Mouse (Mus musculus): Measurements from ENCODE around the gene Cdyl. TPM values are rescaled to one million over a fixed set of nuclear protein-coding genes. Genes with fewer than 3 reads are reported as not detected.

Gene Cdyl
- polyA plus RNA-seq, 1 experiment, result 41.1 TPM

GRCm38 (mm10) chr13:35782949-35783348, 123.3 kb downstream of the Cdyl start:
- TF ChIP-seq CTCF (IDR thresholded peaks at IDR 0.05; ENCODE audit: low read depth, low read length) (peak; percentile 53), POLR2A (IDR thresholded peaks at IDR 0.05; ENCODE audit: insufficient read depth, low read length) (no peak), EP300 (IDR thresholded peaks at IDR 0.05; ENCODE audit: insufficient read depth, low read depth, low read length) (no peak)
- peaks cover 2% of the 10 kb centered on the region for H3K4me1 ChIP-seq (ENCODE audit: control insufficient read depth, insufficient read depth, low read length)
- no peak overlapping the region for H3K4me3 ChIP-seq (ENCODE audit: low read depth, low read length)
- no peaks in the 10 kb centered on the region for H3K36me3 ChIP-seq (ENCODE audit: control insufficient read depth, insufficient read depth, low read length, poor library complexity, severe bottlenecking)
- no peak overlapping the region for H3K27ac ChIP-seq (ENCODE audit: insufficient read depth, low read length)
- H3K9ac ChIP-seq (ENCODE audit: low read depth, poor library complexity, severe bottlenecking), result no peak overlapping the region
- H3K9me3 ChIP-seq (replicated peaks; ENCODE audit: control insufficient read depth, insufficient read depth, low read length, poor library complexity, severe bottlenecking), result no peaks in the 10 kb centered on the region
- H3K27me3 ChIP-seq (ENCODE audit: control insufficient read depth, insufficient read depth, low read length, poor library complexity, severe bottlenecking), result no peaks in the 10 kb centered on the region

DNA sequence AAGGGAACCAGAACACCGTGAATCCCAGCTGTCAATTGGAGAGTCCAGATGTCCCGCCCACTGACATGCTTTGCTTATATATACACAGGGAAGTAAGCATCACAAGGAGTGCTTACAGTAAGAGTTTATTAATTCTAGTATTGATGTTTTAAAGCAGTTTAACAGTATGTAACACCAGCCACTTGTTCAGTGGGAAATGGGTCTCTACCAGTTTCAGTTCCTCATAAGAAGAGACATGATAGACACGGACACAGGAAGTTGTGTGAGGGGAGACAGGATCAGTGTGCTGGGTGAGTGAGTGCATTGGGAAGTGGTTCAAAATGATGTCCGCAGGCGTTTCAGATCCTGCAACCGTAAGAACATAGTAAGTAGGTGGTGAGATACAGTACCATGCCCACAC, 123.9 kb downstream of the Cdyl start:
- Histone ChIP-seq H3K27ac (ENCODE audit: insufficient read depth, low read length) (no peak overlapping the region), H3K36me3 (ENCODE audit: control insufficient read depth, insufficient read depth, low read length, poor library complexity, severe bottlenecking) (no peaks in the 10 kb centered on the region), H3K4me1 (ENCODE audit: control insufficient read depth, insufficient read depth, low read length) (peaks cover 2% of the 10 kb centered on the region), H3K9ac (ENCODE audit: low read depth, poor library complexity, severe bottlenecking) (no peak overlapping the region), H3K4me3 (ENCODE audit: low read depth, low read length) (no peak overlapping the region), H3K27me3 (ENCODE audit: control insufficient read depth, insufficient read depth, low read length, poor library complexity, severe bottlenecking) (no peaks in the 10 kb centered on the region), H3K9me3 (replicated peaks; ENCODE audit: control insufficient read depth, insufficient read depth, low read length, poor library complexity, severe bottlenecking) (no peaks in the 10 kb centered on the region)
- no peak for TF ChIP-seq CTCF (IDR thresholded peaks at IDR 0.05; ENCODE audit: low read depth, low read length)
- no peak for TF ChIP-seq EP300 (IDR thresholded peaks at IDR 0.05; ENCODE audit: insufficient read depth, low read depth, low read length)
- TF ChIP-seq POLR2A (IDR thresholded peaks at IDR 0.05; ENCODE audit: insufficient read depth, low read length), result no peak

DNA sequence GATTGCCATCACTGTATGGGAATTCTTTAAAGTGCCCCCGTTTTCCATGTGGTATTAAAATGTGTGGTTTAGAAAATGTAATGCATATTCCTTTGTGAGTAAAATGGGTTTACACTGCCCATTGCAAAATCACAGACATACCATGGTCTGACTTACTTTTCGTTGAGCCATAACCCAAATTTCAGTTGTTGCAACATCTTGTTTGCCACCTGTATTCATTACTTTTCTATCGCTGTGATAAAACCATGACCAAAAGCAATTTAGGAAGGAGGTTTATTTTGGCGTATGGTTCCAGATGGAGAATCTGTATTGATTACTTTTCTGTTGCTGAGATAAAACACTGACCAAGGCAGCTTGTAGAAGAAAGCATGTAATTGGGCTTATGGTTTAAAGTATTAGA, 124.6 kb downstream of the Cdyl start:
- Histone ChIP-seq H3K9ac (ENCODE audit: low read depth, poor library complexity, severe bottlenecking) (no peak overlapping the region), H3K27ac (ENCODE audit: insufficient read depth, low read length) (no peak overlapping the region), H3K4me3 (ENCODE audit: low read depth, low read length) (no peak overlapping the region), H3K36me3 (ENCODE audit: control insufficient read depth, insufficient read depth, low read length, poor library complexity, severe bottlenecking) (no peaks in the 10 kb centered on the region), H3K27me3 (ENCODE audit: control insufficient read depth, insufficient read depth, low read length, poor library complexity, severe bottlenecking) (no peaks in the 10 kb centered on the region), H3K9me3 (replicated peaks; ENCODE audit: control insufficient read depth, insufficient read depth, low read length, poor library complexity, severe bottlenecking) (no peaks in the 10 kb centered on the region), H3K4me1 (ENCODE audit: control insufficient read depth, insufficient read depth, low read length) (peaks cover 3% of the 10 kb centered on the region)
- TF ChIP-seq POLR2A (IDR thresholded peaks at IDR 0.05; ENCODE audit: insufficient read depth, low read length), result no peak
- TF ChIP-seq EP300 (IDR thresholded peaks at IDR 0.05; ENCODE audit: insufficient read depth, low read depth, low read length), result no peak
- no peak for TF ChIP-seq CTCF (IDR thresholded peaks at IDR 0.05; ENCODE audit: low read depth, low read length)

DNA sequence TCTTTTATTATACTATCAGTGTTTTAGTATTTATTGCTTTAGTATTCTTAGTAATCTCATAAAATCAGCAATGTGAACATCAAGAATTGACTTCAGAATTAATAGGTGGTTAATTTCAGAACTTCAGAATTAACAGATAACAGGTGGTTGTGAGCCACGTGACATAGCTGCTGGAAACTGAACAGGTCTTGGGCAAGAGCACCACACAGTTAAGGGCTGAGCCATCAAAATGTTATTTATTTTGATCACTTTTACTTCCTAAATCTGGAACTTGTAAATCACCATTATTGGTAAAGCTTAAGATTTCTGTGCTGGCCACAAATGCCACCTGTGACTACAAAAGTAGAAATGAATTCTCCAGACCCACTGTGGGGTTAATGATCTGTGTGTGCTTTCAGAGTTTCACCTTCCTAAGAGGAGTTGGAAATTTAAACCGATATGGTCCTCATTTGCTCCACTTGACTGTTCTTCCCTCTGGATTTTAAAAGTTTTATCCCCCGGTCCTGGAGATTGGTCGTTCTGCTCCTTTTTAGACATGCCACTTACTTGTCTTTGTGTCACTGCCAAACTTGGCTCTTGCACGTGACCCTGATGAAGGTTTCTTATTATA, 125.8 kb downstream of the Cdyl start:
- H3K4me1 ChIP-seq (ENCODE audit: control insufficient read depth, insufficient read depth, low read length), result peaks cover 3% of the 10 kb centered on the region
- H3K27ac ChIP-seq (ENCODE audit: insufficient read depth, low read length), result no peak overlapping the region
- no peaks in the 10 kb centered on the region for H3K36me3 ChIP-seq (ENCODE audit: control insufficient read depth, insufficient read depth, low read length, poor library complexity, severe bottlenecking)
- 0 out of 2 replicates have a peak overlapping the region, but pooled peaks have one; percentile 23 for H3K9ac ChIP-seq (ENCODE audit: low read depth, poor library complexity, severe bottlenecking)
- TF ChIP-seq EP300 (IDR thresholded peaks at IDR 0.05; ENCODE audit: insufficient read depth, low read depth, low read length), result no peak
- no peak for TF ChIP-seq CTCF (IDR thresholded peaks at IDR 0.05; ENCODE audit: low read depth, low read length)
- H3K4me3 ChIP-seq (ENCODE audit: low read depth, low read length), result no peak overlapping the region
- no peaks in the 10 kb centered on the region for H3K27me3 ChIP-seq (ENCODE audit: control insufficient read depth, insufficient read depth, low read length, poor library complexity, severe bottlenecking)
- H3K9me3 ChIP-seq (replicated peaks; ENCODE audit: control insufficient read depth, insufficient read depth, low read length, poor library complexity, severe bottlenecking), result no peaks in the 10 kb centered on the region

DNA sequence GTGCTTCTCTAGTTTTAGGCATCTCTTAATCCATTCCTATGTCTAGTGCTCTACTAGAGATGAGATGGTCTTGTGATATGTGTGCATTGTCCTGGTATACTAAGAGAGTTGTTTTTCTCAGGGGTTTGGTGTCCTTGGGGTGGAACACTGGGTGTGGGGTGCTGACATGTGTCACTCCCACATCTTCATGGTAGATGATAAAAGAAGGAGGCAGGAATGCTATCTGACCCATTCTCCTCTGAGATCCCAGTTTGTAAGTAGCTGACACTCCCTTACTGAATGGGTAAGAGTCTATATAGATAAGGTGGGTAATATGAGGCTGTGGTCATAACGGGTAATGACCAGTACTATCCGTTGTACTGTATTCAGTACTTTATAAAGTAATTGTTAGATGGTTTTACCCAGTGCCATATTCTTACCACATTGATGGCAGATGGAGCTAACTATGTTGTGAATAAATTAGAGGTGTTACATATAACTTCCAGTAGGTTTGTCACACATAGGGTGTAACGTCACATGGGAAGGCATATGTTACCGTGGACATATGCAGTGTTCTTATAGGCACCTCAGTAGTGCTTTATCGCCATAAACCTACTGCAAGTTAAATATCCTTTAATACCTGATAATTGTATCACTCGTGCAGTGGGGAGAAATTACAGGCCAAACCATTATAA, 127.2 kb downstream of the Cdyl start:
- H3K4me3 ChIP-seq (ENCODE audit: low read depth, low read length), result no peak overlapping the region

GRCm38 (mm10) chr13:35789577-35789976, 129.9 kb downstream of the Cdyl start:
- no peaks in the 10 kb centered on the region for H3K27me3 ChIP-seq (ENCODE audit: control insufficient read depth, insufficient read depth, low read length, poor library complexity, severe bottlenecking)
- TF ChIP-seq CTCF (IDR thresholded peaks at IDR 0.05; ENCODE audit: low read depth, low read length) (no peak), POLR2A (IDR thresholded peaks at IDR 0.05; ENCODE audit: insufficient read depth, low read length) (no peak), EP300 (IDR thresholded peaks at IDR 0.05; ENCODE audit: insufficient read depth, low read depth, low read length) (no peak)
- H3K27ac ChIP-seq (ENCODE audit: insufficient read depth, low read length), result no peak overlapping the region

More for the DNA sequence above, 127.2 kb downstream of the Cdyl start:
- Histone ChIP-seq H3K4me1 (ENCODE audit: control insufficient read depth, insufficient read depth, low read length) (peaks cover 3% of the 10 kb centered on the region), H3K9me3 (replicated peaks; ENCODE audit: control insufficient read depth, insufficient read depth, low read length, poor library complexity, severe bottlenecking) (no peaks in the 10 kb centered on the region), H3K27ac (ENCODE audit: insufficient read depth, low read length) (no peak overlapping the region), H3K9ac (ENCODE audit: low read depth, poor library complexity, severe bottlenecking) (no peak overlapping the region), H3K36me3 (ENCODE audit: control insufficient read depth, insufficient read depth, low read length, poor library complexity, severe bottlenecking) (peaks cover 3% of the 10 kb centered on the region; the same call in 1 of the 2 replicates), H3K27me3 (ENCODE audit: control insufficient read depth, insufficient read depth, low read length, poor library complexity, severe bottlenecking) (no peaks in the 10 kb centered on the region)
- no peak for TF ChIP-seq POLR2A (IDR thresholded peaks at IDR 0.05; ENCODE audit: insufficient read depth, low read length)
- TF ChIP-seq EP300 (IDR thresholded peaks at IDR 0.05; ENCODE audit: insufficient read depth, low read depth, low read length), result no peak
- TF ChIP-seq CTCF (IDR thresholded peaks at IDR 0.05; ENCODE audit: low read depth, low read length), result no peak

More at GRCm38 (mm10) chr13:35789577-35789976, 129.9 kb downstream of the Cdyl start:
- Histone ChIP-seq H3K9ac (ENCODE audit: low read depth, poor library complexity, severe bottlenecking) (no peak overlapping the region), H3K9me3 (replicated peaks; ENCODE audit: control insufficient read depth, insufficient read depth, low read length, poor library complexity, severe bottlenecking) (no peaks in the 10 kb centered on the region), H3K36me3 (ENCODE audit: control insufficient read depth, insufficient read depth, low read length, poor library complexity, severe bottlenecking) (peaks cover 3% of the 10 kb centered on the region), H3K4me1 (ENCODE audit: control insufficient read depth, insufficient read depth, low read length) (peaks cover 8% of the 10 kb centered on the region), H3K4me3 (ENCODE audit: low read depth, low read length) (no peak overlapping the region)

Data from ES-Bruce4 (cell line).